Mouse (Mus musculus) embryonic facial prominence, embryonic 13.5 days (tissue): Measurements from ENCODE around the gene Mlst8. TPM values are rescaled to one million over a fixed set of nuclear protein-coding genes. Genes with fewer than 3 reads are reported as not detected.

Experiments used
- ATAC-seq: fragments of 200-750 bp; cut with Nextera tagmentation; 2 replicates; pipeline ENCODE4 v1.8.0; 2017; ENCODE audit warnings: low read depth; ENCODE audit not compliant: insufficient number of reproducible peaks, insufficient read depth, low FRiP score, low TSS enrichment
- H3K27ac ChIP-seq: fragments of 300-500 bp; sonication (generic); 2 replicates; pipeline ENCODE4 v1.5.1; 2015; ENCODE audit warnings: moderate library complexity, mild to moderate bottlenecking, inconsistent platforms
- H3K27me3 ChIP-seq: fragments of 300-500 bp; sonication (generic); 2 replicates; pipeline ENCODE4 v1.6.1; 2015; ENCODE audit warnings: mild to moderate bottlenecking, inconsistent platforms
- H3K36me3 ChIP-seq: fragments of 300-500 bp; sonication (generic); 2 replicates; pipeline ENCODE4 v1.6.1; 2015; ENCODE audit warnings: mild to moderate bottlenecking, inconsistent platforms
- H3K4me1 ChIP-seq: fragments of 300-500 bp; sonication (generic); 2 replicates; pipeline ENCODE4 v1.6.1; 2015; ENCODE audit warnings: inconsistent platforms
- H3K4me2 ChIP-seq: fragments of 300-500 bp; sonication (generic); 2 replicates; pipeline ENCODE4 v1.6.1; 2015; ENCODE audit warnings: moderate library complexity, mild to moderate bottlenecking, inconsistent platforms
- H3K4me3 ChIP-seq: fragments of 300-500 bp; sonication (generic); 2 replicates; pipeline ENCODE4 v1.5.1; 2015; ENCODE audit warnings: mild to moderate bottlenecking, inconsistent platforms
- H3K9ac ChIP-seq: fragments of 300-500 bp; sonication (generic); 2 replicates; pipeline ENCODE4 v1.6.1; 2015; ENCODE audit warnings: mild to moderate bottlenecking, inconsistent platforms
- H3K9me3 ChIP-seq: fragments of 300-500 bp; sonication (generic); 2 replicates; pipeline ENCODE4 v1.6.1; 2016; ENCODE audit warnings: inconsistent platforms
- WGBS: fragments of 180-500 bp; shearing (Covaris S2); methylation state at CpG from one replicate; pipeline ENCODE4 v1.1.7; 2015; ENCODE audit warnings: mixed read lengths; 5-methylcytosine and 5-hydroxymethylcytosine counted together
- polyA plus RNA-seq: library from polyadenylated mRNA; unstranded; fragments of >200 nt; fragmentation: Nextera tagmentation; extraction: Ambion mirVana; gene quantifications from 2 replicates; pipeline ENCODE4 v1.2.1, GENCODE M21; 2015

The Mlst8 gene
- polyA plus RNA-seq, result 32.5 and 33.2 TPM in 2 replicates

DNA sequence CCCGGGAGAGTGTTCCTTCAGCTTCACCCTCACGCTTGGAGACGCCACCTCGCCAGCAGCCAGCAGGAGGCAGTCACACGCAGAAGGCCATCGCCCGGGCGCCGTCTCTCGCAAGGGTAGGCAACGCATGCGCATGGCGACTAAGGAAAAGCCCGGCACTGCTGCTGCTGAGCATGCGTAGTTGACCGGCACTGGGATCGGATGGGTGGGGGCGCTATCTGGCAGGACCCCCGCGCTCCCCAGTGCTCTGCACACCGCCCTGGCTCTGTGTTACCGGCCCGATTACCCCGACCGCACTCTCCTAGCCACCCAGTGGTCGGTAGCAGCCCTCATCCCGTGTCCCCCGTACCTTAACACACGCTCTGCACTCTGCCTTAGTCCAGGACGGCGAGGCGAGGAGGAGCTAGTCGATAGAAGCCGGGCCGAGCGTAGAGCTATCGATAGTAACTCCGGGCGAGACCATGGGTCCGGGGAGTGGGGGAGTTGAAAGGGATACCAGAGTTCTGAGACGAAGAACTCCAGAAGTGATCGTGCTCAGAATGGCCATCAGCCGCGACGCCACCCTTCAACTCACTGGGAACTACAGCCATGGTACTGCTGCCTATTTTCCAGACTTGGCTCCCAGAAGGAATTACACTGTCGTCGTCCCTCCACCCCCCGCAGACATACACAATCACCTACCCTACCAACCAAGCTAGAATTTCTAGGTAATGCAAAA, at the start of gene Mlst8:
TSS of gene Mlst8 (minus strand) at position 416 of the 718 bp plus-strand sequence.
- ATAC-seq, result peak; percentile 87
- H3K4me2 ChIP-seq, result peak within 1 kb of the TSS; percentile 71
- H3K27ac ChIP-seq, result peak within 1 kb of the TSS; percentile 97
- peaks cover 30% of the 10 kb centered on the region for H3K4me1 ChIP-seq
- WGBS, result under 1% methylated on average over 48 of the region's 48 CpGs
- H3K4me3 ChIP-seq, result peak within 1 kb of the TSS; percentile 76
- H3K36me3 ChIP-seq, result peaks cover 34% of the 10 kb centered on the region
- H3K9ac ChIP-seq, result peak within 1 kb of the TSS; percentile 91
- no peaks in the 10 kb centered on the region for H3K9me3 ChIP-seq
- no peaks in the 10 kb centered on the region for H3K27me3 ChIP-seq

DNA sequence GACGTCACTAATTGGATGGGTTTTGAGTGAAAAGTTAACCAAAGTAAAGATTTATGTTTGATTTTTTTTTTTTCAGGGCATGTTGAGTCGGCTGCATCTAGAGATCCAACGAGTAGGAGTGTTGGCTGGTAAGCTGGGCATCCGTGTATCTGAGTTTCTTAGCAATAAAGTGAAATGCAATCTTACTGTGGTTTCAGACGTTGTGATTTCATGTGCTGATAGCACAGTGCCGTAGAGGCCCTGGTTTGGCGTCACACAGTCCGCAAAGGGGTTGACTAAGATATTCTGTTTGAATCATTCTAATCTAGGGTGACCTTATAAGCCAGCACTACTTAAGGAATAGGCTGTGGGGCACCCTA, 49.7 kb upstream of the Mlst8 start:
- peak overlapping the region; percentile 74 for H3K4me3 ChIP-seq
- no peaks in the 10 kb centered on the region for H3K27me3 ChIP-seq
- H3K27ac ChIP-seq, result peak overlapping the region; percentile 91
- no peak for ATAC-seq
- peak overlapping the region; percentile 77 for H3K4me2 ChIP-seq
- peak overlapping the region; percentile 92 for H3K9ac ChIP-seq
- H3K36me3 ChIP-seq, result peaks cover 23% of the 10 kb centered on the region
- under 1% methylated on average over 8 of the region's 8 CpGs for WGBS
- H3K4me1 ChIP-seq, result peaks cover 64% of the 10 kb centered on the region
- H3K9me3 ChIP-seq, result no peaks in the 10 kb centered on the region

DNA sequence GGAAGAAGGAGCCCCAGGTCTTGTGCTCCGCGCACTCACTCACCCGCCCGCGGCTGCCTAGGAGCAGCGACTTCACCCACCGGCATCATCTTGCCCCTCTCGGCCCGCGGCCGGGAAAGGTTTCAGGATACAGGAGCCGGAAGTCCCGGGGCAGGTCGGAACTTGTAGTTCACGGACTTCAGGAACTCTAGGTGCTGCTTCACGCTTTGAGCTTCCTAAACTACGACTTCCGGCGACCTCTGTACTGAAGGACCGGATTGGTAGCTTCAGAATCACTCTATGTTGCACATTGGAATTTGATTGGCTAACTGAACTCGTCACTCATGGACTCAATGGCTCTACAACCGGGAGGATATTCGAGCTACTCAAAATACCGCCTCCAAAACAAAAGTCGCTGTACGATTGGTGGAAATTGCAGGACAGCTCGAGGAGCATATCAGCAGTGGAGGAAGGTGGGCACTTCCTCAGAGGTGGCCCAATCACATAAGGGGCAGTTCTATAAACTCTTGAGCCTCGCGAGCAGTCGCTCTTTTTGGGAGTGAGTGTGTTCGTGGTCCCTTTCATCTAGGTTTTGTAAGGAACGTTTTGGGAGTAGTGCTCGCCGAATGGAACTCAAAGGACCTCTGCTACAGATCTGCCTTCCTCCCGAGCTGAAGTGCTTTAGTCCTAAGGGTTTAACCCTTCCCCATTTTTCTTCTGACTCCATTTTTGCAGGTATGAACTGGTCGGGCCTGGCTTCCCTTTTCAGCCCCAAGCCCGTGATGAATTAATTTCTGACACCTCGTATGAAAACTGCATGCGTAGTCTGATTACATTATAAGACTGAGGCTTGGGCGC, 49.1 kb upstream of the Mlst8 start, which contains the start of gene Traf7:
TSS of gene Traf7 (minus strand) at position 216 of the 837 bp plus-strand sequence.
- Histone ChIP-seq H3K9ac (peak within 1 kb of the TSS; percentile 92), H3K36me3 (peaks cover 28% of the 10 kb centered on the region), H3K27me3 (no peaks in the 10 kb centered on the region), H3K27ac (peak within 1 kb of the TSS; percentile 91), H3K9me3 (no peaks in the 10 kb centered on the region), H3K4me3 (peak within 1 kb of the TSS; percentile 74), H3K4me1 (peaks cover 58% of the 10 kb centered on the region), H3K4me2 (peak within 1 kb of the TSS; percentile 77)
- ATAC-seq, result peak; percentile 96
- under 1% methylated on average over 40 of the region's 40 CpGs for WGBS

DNA sequence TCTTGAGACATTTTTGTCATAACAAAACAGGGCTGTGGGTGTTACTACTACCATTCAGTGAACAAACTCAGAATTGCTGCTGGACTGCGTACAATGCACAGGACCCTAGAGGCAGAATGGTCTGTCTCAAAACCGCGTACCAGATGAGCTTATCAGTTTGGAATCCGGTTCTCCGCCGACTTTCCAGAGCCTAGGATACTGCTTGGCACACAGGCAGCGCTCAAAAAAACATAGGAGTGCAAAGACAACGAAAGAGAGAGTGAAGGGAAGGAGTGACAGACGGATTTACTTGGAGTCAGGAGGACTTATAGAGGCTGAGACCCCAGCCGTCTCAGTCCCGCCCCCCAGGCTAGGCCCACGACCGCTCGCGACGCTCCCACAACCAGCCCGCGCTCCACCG, 48.4 kb upstream of the Mlst8 start:
- peak; percentile 20; the same call in 1 of the 2 replicates for ATAC-seq
- H3K9ac ChIP-seq, result peak overlapping the region; percentile 90
- WGBS, result under 1% methylated on average over 19 of the region's 19 CpGs
- peaks cover 28% of the 10 kb centered on the region for H3K36me3 ChIP-seq
- H3K4me2 ChIP-seq, result peak overlapping the region; percentile 70
- no peaks in the 10 kb centered on the region for H3K9me3 ChIP-seq
- no peaks in the 10 kb centered on the region for H3K27me3 ChIP-seq
- H3K4me1 ChIP-seq, result peaks cover 52% of the 10 kb centered on the region
- peak overlapping the region; percentile 74 for H3K4me3 ChIP-seq
- H3K27ac ChIP-seq, result peak overlapping the region; percentile 87

DNA sequence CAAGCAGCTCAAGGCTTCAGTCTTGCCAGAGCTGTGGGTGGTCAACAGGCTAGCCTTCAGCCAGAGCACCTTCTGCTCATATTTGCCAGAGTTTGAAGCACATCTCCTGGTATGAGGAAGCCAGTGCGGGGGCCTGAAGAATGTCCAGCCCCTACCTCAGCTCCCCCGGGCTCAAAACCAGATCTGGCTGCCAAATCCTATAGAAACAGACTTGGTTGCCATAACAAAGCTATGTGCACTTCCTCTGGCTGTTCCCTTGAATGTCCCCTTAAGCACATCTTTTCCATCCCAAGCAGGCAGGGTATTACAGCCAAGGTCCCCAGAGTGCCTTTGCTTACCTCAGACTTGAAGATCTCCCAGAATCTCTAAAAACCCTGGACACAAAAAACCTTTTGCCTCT, 45.9 kb upstream of the Mlst8 start:
- Histone ChIP-seq H3K27ac (no peak overlapping the region), H3K4me2 (no peak overlapping the region), H3K9me3 (no peaks in the 10 kb centered on the region), H3K36me3 (peaks cover 33% of the 10 kb centered on the region), H3K27me3 (no peaks in the 10 kb centered on the region), H3K4me1 (peaks cover 26% of the 10 kb centered on the region), H3K4me3 (no peak overlapping the region), H3K9ac (peak overlapping the region; percentile 90)
- WGBS, result 74% methylated on average over 2 of the region's 2 CpGs
- no peak for ATAC-seq

DNA sequence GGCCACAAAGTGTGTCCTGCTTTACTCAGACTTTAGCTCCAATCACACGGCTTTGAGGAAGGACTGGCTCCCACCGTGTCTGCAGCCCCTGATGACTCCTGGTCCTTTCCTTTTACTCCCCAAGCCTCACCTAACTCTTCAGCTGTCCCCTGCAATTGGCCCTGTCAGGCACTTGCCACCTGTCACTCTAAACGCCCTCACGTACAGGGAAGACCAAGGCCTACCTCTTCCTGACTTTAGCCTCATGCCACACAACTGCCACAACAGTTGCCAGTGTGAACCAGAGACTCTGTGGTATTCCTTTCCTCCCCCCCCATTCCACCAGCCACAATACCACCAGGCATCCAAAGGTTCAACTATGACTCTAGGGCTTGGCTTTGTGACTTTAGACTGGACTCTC, 41.6 kb upstream of the Mlst8 start:
- Histone ChIP-seq H3K27ac (no peak overlapping the region), H3K4me1 (peaks cover 5% of the 10 kb centered on the region; the same call in 1 of the 2 replicates), H3K9ac (peak overlapping the region; percentile 4; the same call in 1 of the 2 replicates), H3K27me3 (no peaks in the 10 kb centered on the region), H3K36me3 (peaks cover 66% of the 10 kb centered on the region), H3K4me3 (no peak overlapping the region), H3K9me3 (no peaks in the 10 kb centered on the region), H3K4me2 (no peak overlapping the region)
- WGBS, result 88% methylated on average over 4 of the region's 4 CpGs
- no peak for ATAC-seq

DNA sequence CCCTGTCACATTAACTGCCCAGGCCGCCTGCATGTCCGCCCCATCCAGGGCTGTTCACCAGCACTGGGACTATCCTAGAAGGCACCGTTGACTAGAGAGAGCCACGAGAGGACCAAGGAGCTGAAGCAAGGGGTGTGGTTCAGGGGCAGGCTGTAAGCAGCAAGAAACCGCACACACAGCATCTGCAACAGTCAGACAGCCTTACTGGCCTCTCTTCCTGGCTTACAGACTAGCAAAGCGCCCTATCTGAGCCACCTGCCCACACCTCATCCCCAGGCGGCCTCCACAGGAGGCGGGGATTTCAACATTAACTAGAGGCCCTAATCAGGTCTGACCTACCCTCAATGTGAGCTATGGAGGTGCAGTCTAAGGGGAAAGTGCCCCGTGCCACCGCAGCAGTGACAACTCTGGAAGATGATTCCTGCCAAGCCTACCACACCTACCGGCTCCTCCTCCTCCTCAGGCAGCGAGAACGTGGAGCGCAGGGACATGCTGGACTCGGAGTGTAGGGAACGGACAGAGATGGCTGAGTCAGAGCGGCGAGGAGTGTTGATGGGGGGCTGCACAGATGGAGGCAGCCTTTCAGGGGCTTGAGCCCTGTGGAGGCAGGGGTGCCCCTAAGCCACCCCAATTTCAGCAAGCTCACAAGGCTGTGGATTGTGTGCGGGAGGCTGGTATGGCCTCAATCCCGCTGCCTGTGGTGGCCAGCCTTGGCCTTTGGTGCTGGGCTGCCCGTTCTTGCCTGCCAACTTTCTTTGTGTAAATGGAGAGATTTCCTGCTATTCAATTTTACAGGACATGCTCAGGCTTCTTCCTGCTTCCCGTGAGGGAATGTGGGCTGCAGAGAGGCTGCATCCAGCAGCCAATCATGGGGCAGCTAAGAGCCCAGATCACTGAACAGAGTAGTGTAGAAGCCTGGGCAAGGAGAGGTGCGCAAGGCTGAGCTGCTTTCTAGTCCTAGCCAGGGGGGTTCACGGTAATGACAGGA, 35.7 kb upstream of the Mlst8 start:
- no peaks in the 10 kb centered on the region for H3K27me3 ChIP-seq
- H3K36me3 ChIP-seq, result peaks cover 96% of the 10 kb centered on the region
- H3K4me2 ChIP-seq, result peak overlapping the region; percentile 18
- H3K27ac ChIP-seq, result peak overlapping the region; percentile 44; the same call in 1 of the 2 replicates
- no peak for ATAC-seq
- H3K4me1 ChIP-seq, result no peaks in the 10 kb centered on the region
- 0 out of 2 replicates have a peak overlapping the region, but pooled peaks have one; percentile 1 for H3K4me3 ChIP-seq
- H3K9ac ChIP-seq, result 0 out of 2 replicates have a peak overlapping the region, but pooled peaks have one; percentile 4
- no peaks in the 10 kb centered on the region for H3K9me3 ChIP-seq
- WGBS, result 86% methylated on average over 24 of the region's 24 CpGs

DNA sequence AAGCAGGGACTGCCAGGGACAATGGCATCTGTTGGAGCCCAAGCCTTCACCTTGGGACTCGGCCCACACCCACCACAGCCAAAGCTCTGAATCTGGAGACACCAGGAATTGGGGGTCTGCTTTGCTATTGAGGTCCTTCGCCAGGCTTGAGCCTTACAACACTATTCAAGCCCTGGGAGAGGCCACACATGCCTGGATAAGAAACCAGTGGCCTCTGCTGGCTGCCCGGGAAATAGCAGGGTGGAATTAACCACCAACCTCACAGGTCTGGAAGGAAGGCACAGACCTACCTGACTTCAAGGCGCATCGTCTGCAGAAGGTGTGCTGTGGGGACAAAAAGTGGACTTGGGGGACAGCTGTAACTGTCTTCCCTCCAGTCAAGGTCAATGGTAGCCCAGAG, 34.7 kb upstream of the Mlst8 start:
- H3K9me3 ChIP-seq, result no peaks in the 10 kb centered on the region
- 47% methylated on average over 5 of the region's 5 CpGs for WGBS
- no peak overlapping the region for H3K27ac ChIP-seq
- no peaks in the 10 kb centered on the region for H3K4me1 ChIP-seq
- ATAC-seq, result no peak
- H3K36me3 ChIP-seq, result peaks cover 97% of the 10 kb centered on the region
- H3K27me3 ChIP-seq, result no peaks in the 10 kb centered on the region
- H3K9ac ChIP-seq, result 0 out of 2 replicates have a peak overlapping the region, but pooled peaks have one; percentile 4
- H3K4me2 ChIP-seq, result peak overlapping the region; percentile 18; the same call in 1 of the 2 replicates
- H3K4me3 ChIP-seq, result peak overlapping the region; percentile 1; the same call in 1 of the 2 replicates

DNA sequence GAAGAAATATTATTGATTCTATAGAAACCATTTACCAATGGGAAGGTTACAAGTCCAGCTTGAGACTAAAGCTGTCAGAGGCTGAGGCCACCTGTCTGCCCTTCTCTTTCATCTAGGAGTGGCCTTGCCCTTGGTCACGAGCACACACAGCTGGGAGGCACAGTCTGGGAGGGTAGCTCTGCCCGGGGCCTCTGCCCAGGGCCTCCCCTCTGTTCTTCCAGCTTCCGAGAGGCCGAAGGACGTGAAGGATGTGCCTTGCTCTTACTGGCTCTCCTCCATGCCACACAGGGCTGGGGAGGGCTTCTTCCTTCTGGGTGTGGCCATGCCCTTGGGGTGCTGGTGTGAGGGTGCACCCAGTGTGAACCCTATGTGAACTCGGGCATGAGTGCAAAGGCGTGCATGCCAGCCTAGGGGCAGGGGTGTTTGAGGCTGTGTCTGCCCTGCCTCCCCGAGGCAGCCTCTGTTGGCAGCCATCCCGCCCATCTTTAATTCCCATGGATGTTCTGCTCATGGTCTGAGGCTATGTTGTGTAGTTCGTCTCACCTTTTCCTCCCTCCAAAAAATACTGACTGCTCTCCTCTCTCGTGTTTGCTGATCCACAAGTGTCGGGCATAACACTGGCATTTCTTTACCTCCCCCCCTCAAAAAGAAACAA, 29.1 kb upstream of the Mlst8 start:
- no peak for ATAC-seq

DNA sequence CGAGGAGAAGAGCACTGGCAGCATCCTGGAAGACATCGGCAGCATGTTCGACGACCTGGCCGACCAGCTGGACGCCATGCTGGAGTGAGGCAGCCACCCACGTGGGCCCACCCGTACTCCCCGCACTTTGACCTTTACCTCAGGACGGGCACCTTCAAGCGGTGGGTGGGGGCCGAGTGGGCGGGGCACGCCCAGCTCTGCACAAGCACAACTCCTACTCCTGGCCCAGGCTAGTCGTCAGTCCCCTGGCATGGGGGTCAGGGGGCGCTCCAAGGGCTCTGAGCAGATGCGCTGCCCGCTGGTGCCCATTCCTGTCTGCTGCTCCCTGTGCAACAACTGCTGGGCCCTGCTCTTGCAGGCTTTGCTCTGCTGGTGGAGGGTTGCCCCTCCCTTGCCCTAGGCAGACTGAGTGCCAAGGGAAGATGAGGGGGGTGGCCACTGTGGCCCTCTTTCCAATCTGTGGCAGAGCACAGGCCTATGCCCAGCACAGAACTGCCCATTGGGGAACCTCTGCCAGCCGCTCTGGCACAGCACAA, 28.3 kb upstream of the Mlst8 start:
- Histone ChIP-seq H3K27ac (no peak overlapping the region), H3K4me2 (no peak overlapping the region), H3K36me3 (peaks cover 73% of the 10 kb centered on the region), H3K4me1 (peaks cover 10% of the 10 kb centered on the region), H3K27me3 (peaks cover 4% of the 10 kb centered on the region; the same call in 1 of the 2 replicates), H3K9ac (0 out of 2 replicates have a peak overlapping the region, but pooled peaks have one; percentile 6), H3K4me3 (no peak overlapping the region), H3K9me3 (no peaks in the 10 kb centered on the region)
- WGBS, result 59% methylated on average over 19 of the region's 19 CpGs
- no peak for ATAC-seq

More for the DNA sequence above, 29.1 kb upstream of the Mlst8 start:
- peaks cover 10% of the 10 kb centered on the region for H3K4me1 ChIP-seq
- no peak overlapping the region for H3K27ac ChIP-seq
- peaks cover 4% of the 10 kb centered on the region; the same call in 1 of the 2 replicates for H3K27me3 ChIP-seq
- 0 out of 2 replicates have a peak overlapping the region, but pooled peaks have one; percentile 16 for H3K9ac ChIP-seq
- no peak overlapping the region for H3K4me2 ChIP-seq
- peaks cover 76% of the 10 kb centered on the region for H3K36me3 ChIP-seq
- no peaks in the 10 kb centered on the region for H3K9me3 ChIP-seq
- H3K4me3 ChIP-seq, result no peak overlapping the region
- 78% methylated on average over 12 of the region's 12 CpGs for WGBS
